Mouse (Mus musculus) brain, embryonic 14.5 days (tissue): Measurements from ENCODE around the gene Rbfox3. TPM values are rescaled to one million over a fixed set of nuclear protein-coding genes. Genes with fewer than 3 reads are reported as not detected.

Experiments used
- DNase-seq: peaks from one replicate; pipeline ENCODE4 v3.0.0-alpha.2; 2011; ENCODE audit warnings: low read depth
- CTCF ChIP-seq: fragments of 200-500 bp; IDR thresholded peaks from 2 replicates; pipeline ENCODE4 v1.5.1; 2012; ENCODE audit warnings: inconsistent platforms, mild to moderate bottlenecking, moderate library complexity, borderline replicate concordance; ENCODE audit not compliant: insufficient read depth, insufficient read length; ENCODE audit errors: extremely low read depth
- POLR2A ChIP-seq: fragments of 200-500 bp; IDR thresholded peaks from 2 replicates; pipeline ENCODE4 v1.6.1; 2012; ENCODE audit warnings: mild to moderate bottlenecking, inconsistent platforms, borderline replicate concordance; ENCODE audit not compliant: poor library complexity, insufficient read depth, insufficient read length, severe bottlenecking; ENCODE audit errors: extremely low read depth
- polyA plus RNA-seq: library from polyadenylated mRNA; depleted of rRNA; stranded (reverse); fragments of >200 nt; gene quantifications from 2 replicates; pipeline ENCODE4 v1.2.3, GENCODE M21; 2012

Rbfox3 gene
- polyA plus RNA-seq, 1 experiment = 37.6 TPM

- TF ChIP-seq POLR2A (no peak), CTCF (no peak)
- DNase-seq = no peak
Measured at GRCm38 (mm10) chr11:118832793-118833481, 78.5 kb downstream of the Rbfox3 start.

- no peak for DNase-seq
- TF ChIP-seq POLR2A = no peak
- peak; percentile 18; the same call in 1 of the 2 replicates for TF ChIP-seq CTCF
Measured at GRCm38 (mm10) chr11:118831730-118832129, 79.7 kb downstream of the Rbfox3 start.

GRCm38 (mm10) chr11:118825280-118826094 lies 85.9 kb downstream of the Rbfox3 start:
- TF ChIP-seq CTCF (no peak), POLR2A (no peak)
- DNase-seq = peak; percentile 48

- TF ChIP-seq POLR2A (no peak), CTCF (no peak)
- no peak for DNase-seq
Measured at GRCm38 (mm10) chr11:118821353-118821752, 90.0 kb downstream of the Rbfox3 start.

- DNase-seq = no peak
- TF ChIP-seq POLR2A (no peak), CTCF (no peak)
Measured at GRCm38 (mm10) chr11:118818528-118818927, 92.9 kb downstream of the Rbfox3 start.

- no peak for TF ChIP-seq POLR2A
- peak; percentile 49 for DNase-seq
Measured at GRCm38 (mm10) chr11:118815118-118815517, 96.3 kb downstream of the Rbfox3 start.

- peak; percentile 52 for DNase-seq
Measured at GRCm38 (mm10) chr11:118813942-118814341, 97.5 kb downstream of the Rbfox3 start.

GRCm38 (mm10) chr11:118811404-118811803 lies 100.0 kb downstream of the Rbfox3 start:
- no peak for TF ChIP-seq POLR2A
- no peak for TF ChIP-seq CTCF
- DNase-seq = no peak

More at GRCm38 (mm10) chr11:118813942-118814341, 97.5 kb downstream of the Rbfox3 start:
- no peak for TF ChIP-seq POLR2A
- TF ChIP-seq CTCF = no peak

- TF ChIP-seq CTCF (no peak), POLR2A (no peak)
- DNase-seq = no peak
Measured at GRCm38 (mm10) chr11:118807511-118807910, 103.9 kb downstream of the Rbfox3 start.

- peak; percentile 92 for DNase-seq
- TF ChIP-seq CTCF (no peak), POLR2A (no peak)
Measured at GRCm38 (mm10) chr11:118794856-118795602, 116.4 kb downstream of the Rbfox3 start.

- DNase-seq = peak; percentile 96
- no peak for TF ChIP-seq POLR2A
- no peak for TF ChIP-seq CTCF
Measured at GRCm38 (mm10) chr11:118793639-118794021, 117.8 kb downstream of the Rbfox3 start.

GRCm38 (mm10) chr11:118792916-118793638 lies 118.3 kb downstream of the Rbfox3 start:
- TF ChIP-seq CTCF = no peak
- no peak for TF ChIP-seq POLR2A
- DNase-seq = peak; percentile 83
